Mouse (Mus musculus): ENCODE measurements at regions not wholly inside any gene's neighbourhood (a gene's known extent, or its start where the extent isn't known, plus 50 kb on each side); places are given as distances from the start of the nearest gene placed in this dataset.

Small RNA genes lying in the stretch of these regions (microRNA-seq; reads per million reads assigned to microRNA genes)
- gene Gm26052 = 0 reads per million in 2 experiments
